Mouse (Mus musculus) ovary, adult 2 months (tissue): ENCODE results near the gene Nus1. TPM values are rescaled to one million over a fixed set of nuclear protein-coding genes. Genes with fewer than 3 reads are reported as not detected.

Source experiments
- polyA plus RNA-seq: library from polyadenylated mRNA; depleted of rRNA; stranded (reverse); fragments of >200 nt; gene quantifications from 2 replicates; pipeline ENCODE4 v1.2.3, GENCODE M21; 2012; rRNA removed

Nus1 gene
- 21.3 and 34.1 TPM in 2 replicates for polyA plus RNA-seq

DNA sequence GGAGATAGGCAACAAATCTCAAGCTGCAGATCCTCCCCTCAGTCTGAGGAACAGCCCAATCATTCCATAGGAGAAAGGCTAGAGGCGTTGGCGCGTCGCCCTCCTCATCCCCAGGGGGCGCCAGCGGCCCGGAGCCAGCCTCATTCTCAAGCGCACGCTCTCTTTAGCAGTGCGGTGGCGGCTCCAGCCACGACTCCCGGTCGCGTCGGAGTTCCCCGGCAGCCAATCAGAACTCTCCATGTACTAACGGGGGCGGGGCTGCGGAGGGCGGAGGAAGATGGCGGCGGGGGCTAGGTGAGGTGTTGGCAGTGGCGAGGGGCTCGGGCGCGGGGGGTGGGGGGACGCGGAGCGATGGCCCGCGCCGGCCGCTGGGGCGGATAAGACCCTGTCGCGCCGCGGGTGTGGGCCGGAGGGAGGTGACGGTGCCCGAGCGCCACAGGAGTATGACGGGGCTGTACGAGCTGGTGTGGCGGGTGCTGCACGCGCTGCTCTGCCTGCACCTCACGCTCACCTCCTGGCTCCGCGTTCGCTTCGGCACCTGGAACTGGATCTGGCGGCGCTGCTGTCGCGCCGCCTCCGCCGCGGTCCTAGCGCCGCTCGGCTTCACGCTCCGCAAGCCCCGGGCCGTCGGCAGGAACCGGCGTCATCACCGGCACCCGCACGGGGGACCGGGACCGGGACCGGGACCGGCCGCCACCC, at the start of gene Nus1:
Nus1 (plus strand) TSS at position 249 of the 699 bp plus-strand sequence.

DNA sequence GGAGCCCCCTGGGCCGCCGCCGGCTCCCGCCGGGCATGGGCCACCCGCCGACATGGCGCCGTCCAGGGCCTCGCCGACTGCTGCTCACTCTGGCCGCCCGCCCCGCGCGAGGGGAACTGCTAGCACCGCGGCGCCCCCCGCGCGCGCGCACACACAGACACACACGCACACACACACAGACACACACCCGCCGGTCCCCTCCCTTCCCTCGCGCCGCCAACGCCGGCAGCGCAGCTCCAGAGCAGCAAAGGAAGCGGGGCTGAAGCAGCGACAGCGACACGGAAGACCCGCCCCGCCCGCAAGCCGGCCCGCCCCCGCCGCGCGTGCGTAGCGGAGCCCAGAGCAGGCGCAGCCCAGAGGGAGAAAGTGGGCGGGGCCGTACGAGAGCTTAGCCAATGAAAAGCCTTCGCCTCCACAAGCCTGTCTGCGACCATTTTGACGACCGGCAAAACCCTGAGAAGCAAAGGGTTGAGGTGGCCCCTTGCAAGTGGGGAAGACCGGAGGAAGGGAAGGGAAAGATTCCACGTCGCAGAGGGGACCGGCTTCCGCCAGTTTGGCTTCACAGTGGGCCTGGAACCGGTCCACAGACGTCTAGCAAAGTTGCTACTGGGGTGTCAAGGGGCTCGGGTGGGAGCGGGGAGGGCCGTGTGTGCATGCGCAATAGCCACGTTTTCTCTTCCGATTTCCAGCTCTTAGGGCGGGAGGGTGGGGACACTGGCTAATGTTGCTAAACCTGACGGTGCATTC, 35.3 kb upstream of the Nus1 start, which contains the start of gene Gopc:
Gopc (minus strand) TSS at position 280 of the 747 bp plus-strand sequence.

DNA sequence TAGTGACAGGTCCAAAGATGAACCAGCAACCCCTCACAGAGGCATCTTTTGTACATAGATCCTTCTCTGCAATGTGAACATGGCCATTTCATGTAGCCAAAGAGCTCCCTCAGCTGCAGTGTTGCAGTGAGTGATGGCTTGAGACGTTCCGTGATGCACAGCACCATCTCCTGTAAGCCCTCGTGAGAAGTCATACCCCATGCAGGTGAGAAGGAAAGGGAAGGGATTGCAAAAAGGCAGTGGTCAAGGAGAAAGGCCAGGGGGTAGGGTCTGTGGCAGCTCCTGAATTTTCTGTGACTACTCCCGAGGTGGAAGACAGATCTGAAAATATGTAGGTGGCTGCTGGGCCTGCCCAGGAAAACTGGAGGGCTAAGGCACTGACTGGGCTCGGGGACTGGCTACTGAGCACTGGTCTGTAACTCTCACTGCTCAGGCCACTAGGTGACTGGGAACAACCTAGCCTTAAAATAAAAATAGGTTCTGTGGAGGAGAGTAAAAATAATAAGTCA, 28.4 kb upstream of the Nus1 start, which contains the start of gene Nepn:
Nepn (plus strand) TSS at position 51 of the 509 bp plus-strand sequence.

Other genes with a start within 250 kb of the Nus1 start
- gene Ros1, start 222.3 kb upstream of the Nus1 start, polyA plus RNA-seq, result not detected in 2 replicates
- gene Dcbld1, start 183.9 kb upstream of the Nus1 start, polyA plus RNA-seq, result 5.1 and 5.6 TPM in 2 replicates
- not detected in 2 replicates for gene Gm26741, start 58.8 kb upstream of the Nus1 start, polyA plus RNA-seq
- gene Gopc, start 35.4 kb upstream of the Nus1 start, polyA plus RNA-seq, result 3.9 and 4.7 TPM in 2 replicates
- gene Nepn, start 28.6 kb upstream of the Nus1 start, polyA plus RNA-seq, result not detected in 2 replicates